Mouse (Mus musculus): Measurements from ENCODE around the gene Camk2b. TPM values are rescaled to one million over a fixed set of nuclear protein-coding genes. Genes with fewer than 3 reads are reported as not detected.
"Not testable (repeated sequence)": the region's sequence is repeated elsewhere in the genome, so short reads cannot be mapped to it uniquely, and the experiment has no call there.

Camk2b gene
- total and polyA plus RNA-seq, 3 experiments: 0.16 TPM; not detected in 2

- DNase-seq (ENCODE audit: low spot score) (no peak), ATAC-seq (ENCODE audit: extremely low read depth, insufficient number of reproducible peaks, low FRiP score, poor library complexity, severe bottlenecking) (no peak)
- H3K4me3 ChIP-seq (ENCODE audit: low read depth, low read length): no peak overlapping the region
- TF ChIP-seq TAL1 (conservative IDR thresholded peaks at IDR 0.05; ENCODE audit: low read depth, low read length): no peak
- no peak for TF ChIP-seq GATA1 (IDR thresholded peaks at IDR 0.05; ENCODE audit: borderline replicate concordance, low read length)
- TF ChIP-seq POLR2AphosphoS5 (IDR thresholded peaks at IDR 0.05; ENCODE audit: insufficient replicate concordance, low read depth, low read length): no peak
- TF ChIP-seq GATA2 (IDR thresholded peaks at IDR 0.05; ENCODE audit: borderline replicate concordance, low read depth, low read length): no peak
- no peak for TF ChIP-seq CTCF (IDR thresholded peaks at IDR 0.05; ENCODE audit: low read depth, low read length)
- H3K4me1 ChIP-seq (ENCODE audit: insufficient read depth, low read depth, low read length): peaks cover 18% of the 10 kb centered on the region
- no peaks in the 10 kb centered on the region for H3K9me3 ChIP-seq (replicated peaks)
- H3K36me3 ChIP-seq (replicated peaks): no peaks in the 10 kb centered on the region
- H3K27me3 ChIP-seq (ENCODE audit: insufficient read depth, low read length): peaks cover 23% of the 10 kb centered on the region
Observed at GRCm38 (mm10) chr11:5948546-5949250, 117.5 kb downstream of the Camk2b start.

- no peak overlapping the region for H3K4me3 ChIP-seq (ENCODE audit: low read depth, low read length)
- H3K27me3 ChIP-seq (ENCODE audit: insufficient read depth, low read length): peaks cover 32% of the 10 kb centered on the region
- TF ChIP-seq TAL1 (conservative IDR thresholded peaks at IDR 0.05; ENCODE audit: low read depth, low read length): no peak
- TF ChIP-seq CTCF (IDR thresholded peaks at IDR 0.05; ENCODE audit: low read depth, low read length): no peak
- TF ChIP-seq GATA1 (IDR thresholded peaks at IDR 0.05; ENCODE audit: borderline replicate concordance, low read length): no peak
- TF ChIP-seq POLR2AphosphoS5 (IDR thresholded peaks at IDR 0.05; ENCODE audit: insufficient replicate concordance, low read depth, low read length): no peak
- TF ChIP-seq GATA2 (IDR thresholded peaks at IDR 0.05; ENCODE audit: borderline replicate concordance, low read depth, low read length): no peak
- DNase-seq (ENCODE audit: low spot score) (no peak), ATAC-seq (ENCODE audit: extremely low read depth, insufficient number of reproducible peaks, low FRiP score, poor library complexity, severe bottlenecking) (no peak)
- no peaks in the 10 kb centered on the region for H3K36me3 ChIP-seq (replicated peaks)
- H3K4me1 ChIP-seq (ENCODE audit: insufficient read depth, low read depth, low read length): peaks cover 16% of the 10 kb centered on the region
- no peaks in the 10 kb centered on the region for H3K9me3 ChIP-seq (replicated peaks)
Observed at GRCm38 (mm10) chr11:5947796-5948195, 118.4 kb downstream of the Camk2b start.

- Histone ChIP-seq H3K4me3 (ENCODE audit: low read depth, low read length) (no peak overlapping the region), H3K36me3 (replicated peaks) (no peaks in the 10 kb centered on the region), H3K9me3 (replicated peaks) (no peaks in the 10 kb centered on the region), H3K4me1 (ENCODE audit: insufficient read depth, low read depth, low read length) (peaks cover 14% of the 10 kb centered on the region), H3K27me3 (ENCODE audit: insufficient read depth, low read length) (peaks cover 32% of the 10 kb centered on the region)
- ATAC-seq (ENCODE audit: extremely low read depth, insufficient number of reproducible peaks, low FRiP score, poor library complexity, severe bottlenecking) (no peak), DNase-seq (ENCODE audit: low spot score) (no peak)
- TF ChIP-seq CTCF (IDR thresholded peaks at IDR 0.05; ENCODE audit: low read depth, low read length) (no peak), TAL1 (conservative IDR thresholded peaks at IDR 0.05; ENCODE audit: low read depth, low read length) (no peak), GATA1 (IDR thresholded peaks at IDR 0.05; ENCODE audit: borderline replicate concordance, low read length) (no peak), POLR2AphosphoS5 (IDR thresholded peaks at IDR 0.05; ENCODE audit: insufficient replicate concordance, low read depth, low read length) (no peak), GATA2 (IDR thresholded peaks at IDR 0.05; ENCODE audit: borderline replicate concordance, low read depth, low read length) (no peak)
Observed at GRCm38 (mm10) chr11:5945096-5945495, 121.1 kb downstream of the Camk2b start.

GRCm38 (mm10) chr11:5942966-5943365 lies 123.2 kb downstream of the Camk2b start:
- no peaks in the 10 kb centered on the region for H3K36me3 ChIP-seq (replicated peaks)
- H3K4me1 ChIP-seq (ENCODE audit: insufficient read depth, low read depth, low read length): no peaks in the 10 kb centered on the region
- H3K9me3 ChIP-seq (replicated peaks): no peaks in the 10 kb centered on the region
- H3K4me3 ChIP-seq (ENCODE audit: low read depth, low read length): no peak overlapping the region
- ATAC-seq (ENCODE audit: extremely low read depth, insufficient number of reproducible peaks, low FRiP score, poor library complexity, severe bottlenecking): no peak
- H3K27me3 ChIP-seq (ENCODE audit: insufficient read depth, low read length): peaks cover 27% of the 10 kb centered on the region
- TF ChIP-seq GATA1 (IDR thresholded peaks at IDR 0.05; ENCODE audit: borderline replicate concordance, low read length) (no peak), TAL1 (conservative IDR thresholded peaks at IDR 0.05; ENCODE audit: low read depth, low read length) (no peak), GATA2 (IDR thresholded peaks at IDR 0.05; ENCODE audit: borderline replicate concordance, low read depth, low read length) (no peak), CTCF (IDR thresholded peaks at IDR 0.05; ENCODE audit: low read depth, low read length) (no peak)
- DNase-seq (ENCODE audit: low spot score): no peak

- not testable (repeated sequence) for ATAC-seq (ENCODE audit: extremely low read depth, insufficient number of reproducible peaks, low FRiP score, poor library complexity, severe bottlenecking)
Observed at GRCm38 (mm10) chr11:5934531-5934930, 131.6 kb downstream of the Camk2b start.

GRCm38 (mm10) chr11:5931947-5932346 lies 134.2 kb downstream of the Camk2b start:
- not testable (repeated sequence) for H3K36me3 ChIP-seq (replicated peaks); H3K9me3 ChIP-seq (replicated peaks); H3K4me3 ChIP-seq (ENCODE audit: low read depth, low read length); ATAC-seq (ENCODE audit: extremely low read depth, insufficient number of reproducible peaks, low FRiP score, poor library complexity, severe bottlenecking); DNase-seq (ENCODE audit: low spot score); H3K27me3 ChIP-seq (ENCODE audit: insufficient read depth, low read length); H3K4me1 ChIP-seq (ENCODE audit: insufficient read depth, low read depth, low read length)

More at GRCm38 (mm10) chr11:5934531-5934930, 131.6 kb downstream of the Camk2b start:
- H3K4me3 ChIP-seq (ENCODE audit: low read depth, low read length); DNase-seq (ENCODE audit: low spot score); H3K9me3 ChIP-seq (replicated peaks); H3K27me3 ChIP-seq (ENCODE audit: insufficient read depth, low read length); H3K36me3 ChIP-seq (replicated peaks); H3K4me1 ChIP-seq (ENCODE audit: insufficient read depth, low read depth, low read length): not testable (repeated sequence)

- DNase-seq (ENCODE audit: low spot score) (no peak), ATAC-seq (ENCODE audit: extremely low read depth, insufficient number of reproducible peaks, low FRiP score, poor library complexity, severe bottlenecking) (no peak)
- no peaks in the 10 kb centered on the region for H3K4me1 ChIP-seq (ENCODE audit: insufficient read depth, low read depth, low read length)
- no peaks in the 10 kb centered on the region for H3K9me3 ChIP-seq (replicated peaks)
- H3K4me3 ChIP-seq (ENCODE audit: low read depth, low read length): no peak overlapping the region
- H3K36me3 ChIP-seq (replicated peaks): no peaks in the 10 kb centered on the region
- TF ChIP-seq GATA1 (IDR thresholded peaks at IDR 0.05; ENCODE audit: borderline replicate concordance, low read length) (no peak), TAL1 (conservative IDR thresholded peaks at IDR 0.05; ENCODE audit: low read depth, low read length) (no peak), GATA2 (IDR thresholded peaks at IDR 0.05; ENCODE audit: borderline replicate concordance, low read depth, low read length) (no peak), CTCF (IDR thresholded peaks at IDR 0.05; ENCODE audit: low read depth, low read length) (no peak), POLR2AphosphoS5 (IDR thresholded peaks at IDR 0.05; ENCODE audit: insufficient replicate concordance, low read depth, low read length) (no peak)
- H3K27me3 ChIP-seq (ENCODE audit: insufficient read depth, low read length): peaks cover 4% of the 10 kb centered on the region
Observed at GRCm38 (mm10) chr11:5930578-5930977, 135.6 kb downstream of the Camk2b start.
